Mouse (Mus musculus): ENCODE results near the gene Stap2. TPM values are rescaled to one million over a fixed set of nuclear protein-coding genes. Genes with fewer than 3 reads are reported as not detected.

The Stap2 gene
- polyA plus RNA-seq, 1 experiment from 2014 or later, result 22.0 TPM

- no peaks in the 10 kb centered on the region for H3K4me1 ChIP-seq (replicated peaks; ENCODE audit: insufficient read depth, low read length)
- DNase-seq (ENCODE audit: low spot score), result peak; percentile 86
- H3K27me3 ChIP-seq (ENCODE audit: insufficient read depth, low read length), result no peaks in the 10 kb centered on the region
- no peak overlapping the region for H3K4me3 ChIP-seq (replicated peaks; ENCODE audit: low read depth, low read length)
- WGBS, result 15% methylated on average over 13 of the region's 13 CpGs
- H3K9ac ChIP-seq (ENCODE audit: low read depth, low read length), result no peak overlapping the region
- no peaks in the 10 kb centered on the region for H3K9me3 ChIP-seq (replicated peaks; ENCODE audit: low read length)
- no peaks in the 10 kb centered on the region for H3K36me3 ChIP-seq (ENCODE audit: insufficient read depth, low read length)
- ATAC-seq (replicated peaks; ENCODE audit: low FRiP score, low read depth), result peak; percentile 73
- H3K4me2 ChIP-seq (ENCODE audit: low read length), result no peak overlapping the region
- TF ChIP-seq CTCF (IDR thresholded peaks at IDR 0.05; ENCODE audit: low read depth), result peak; percentile 92
- H3K27ac ChIP-seq, result no peak overlapping the region
Observed at GRCm38 (mm10) chr17:55976255-55976862, 29.0 kb downstream of the Stap2 start.

- Histone ChIP-seq H3K4me3 (replicated peaks; ENCODE audit: low read depth, low read length) (peak overlapping the region; percentile 47; the same call in 1 of the 2 replicates), H3K9me3 (replicated peaks; ENCODE audit: low read length) (no peaks in the 10 kb centered on the region), H3K36me3 (ENCODE audit: insufficient read depth, low read length) (peaks cover 13% of the 10 kb centered on the region; the same call in 1 of the 2 replicates), H3K27ac (no peak overlapping the region), H3K4me2 (ENCODE audit: low read length) (peak overlapping the region; percentile 89), H3K4me1 (replicated peaks; ENCODE audit: insufficient read depth, low read length) (peaks cover 12% of the 10 kb centered on the region), H3K9ac (ENCODE audit: low read depth, low read length) (peak overlapping the region; percentile 63; the same call in 1 of the 2 replicates), H3K27me3 (ENCODE audit: insufficient read depth, low read length) (no peaks in the 10 kb centered on the region)
- DNase-seq (ENCODE audit: low spot score) (no peak), ATAC-seq (replicated peaks; ENCODE audit: low FRiP score, low read depth) (no peak)
- WGBS, result 33% methylated on average over 22 of the region's 22 CpGs
- no peak for TF ChIP-seq CTCF (IDR thresholded peaks at IDR 0.05; ENCODE audit: low read depth)
Observed at GRCm38 (mm10) chr17:55971453-55971852, 33.9 kb downstream of the Stap2 start.

- DNase-seq (ENCODE audit: low spot score) (peak; percentile 47), ATAC-seq (replicated peaks; ENCODE audit: low FRiP score, low read depth) (peak; percentile 31)
- peak within 1 kb of the TSS; percentile 47 for H3K4me3 ChIP-seq (replicated peaks; ENCODE audit: low read depth, low read length)
- 8% methylated on average over 55 of the region's 55 CpGs for WGBS
- peaks cover 14% of the 10 kb centered on the region; the same call in 1 of the 2 replicates for H3K36me3 ChIP-seq (ENCODE audit: insufficient read depth, low read length)
- H3K9me3 ChIP-seq (replicated peaks; ENCODE audit: low read length), result no peaks in the 10 kb centered on the region
- no peaks in the 10 kb centered on the region for H3K27me3 ChIP-seq (ENCODE audit: insufficient read depth, low read length)
- no peak for TF ChIP-seq CTCF (IDR thresholded peaks at IDR 0.05; ENCODE audit: low read depth)
- H3K9ac ChIP-seq (ENCODE audit: low read depth, low read length), result peak within 1 kb of the TSS; percentile 63
- H3K4me2 ChIP-seq (ENCODE audit: low read length), result peak within 1 kb of the TSS; percentile 89
- H3K27ac ChIP-seq, result peak within 1 kb of the TSS; percentile 50
- peaks cover 12% of the 10 kb centered on the region for H3K4me1 ChIP-seq (replicated peaks; ENCODE audit: insufficient read depth, low read length)
Observed at GRCm38 (mm10) chr17:55969966-55970891, 35.2 kb downstream of the Stap2 start, which contains the start of gene Shd. Gene Shd (plus strand): TSS chr17:55970467.

- H3K4me2 ChIP-seq (ENCODE audit: low read length), result peak overlapping the region; percentile 89; the same call in 1 of the 2 replicates
Observed at GRCm38 (mm10) chr17:55969560-55969959, 35.8 kb downstream of the Stap2 start.

GRCm38 (mm10) chr17:55968210-55968609, 37.2 kb downstream of the Stap2 start:
- DNase-seq (ENCODE audit: low spot score) (no peak), ATAC-seq (replicated peaks; ENCODE audit: low FRiP score, low read depth) (no peak)
- H3K36me3 ChIP-seq (ENCODE audit: insufficient read depth, low read length), result peaks cover 22% of the 10 kb centered on the region; the same call in 1 of the 2 replicates
- no peak overlapping the region for H3K4me3 ChIP-seq (replicated peaks; ENCODE audit: low read depth, low read length)
- H3K9ac ChIP-seq (ENCODE audit: low read depth, low read length), result no peak overlapping the region
- H3K9me3 ChIP-seq (replicated peaks; ENCODE audit: low read length), result no peaks in the 10 kb centered on the region
- peak overlapping the region; percentile 47; the same call in 1 of the 2 replicates for H3K27ac ChIP-seq
- H3K4me2 ChIP-seq (ENCODE audit: low read length), result no peak overlapping the region
- H3K27me3 ChIP-seq (ENCODE audit: insufficient read depth, low read length), result no peaks in the 10 kb centered on the region
- TF ChIP-seq CTCF (IDR thresholded peaks at IDR 0.05; ENCODE audit: low read depth), result no peak
- 63% methylated on average over 7 of the region's 7 CpGs for WGBS
- peaks cover 12% of the 10 kb centered on the region for H3K4me1 ChIP-seq (replicated peaks; ENCODE audit: insufficient read depth, low read length)

More at GRCm38 (mm10) chr17:55969560-55969959, 35.8 kb downstream of the Stap2 start:
- Histone ChIP-seq H3K4me1 (replicated peaks; ENCODE audit: insufficient read depth, low read length) (peaks cover 12% of the 10 kb centered on the region), H3K36me3 (ENCODE audit: insufficient read depth, low read length) (peaks cover 17% of the 10 kb centered on the region; the same call in 1 of the 2 replicates), H3K9ac (ENCODE audit: low read depth, low read length) (no peak overlapping the region), H3K9me3 (replicated peaks; ENCODE audit: low read length) (no peaks in the 10 kb centered on the region), H3K4me3 (replicated peaks; ENCODE audit: low read depth, low read length) (no peak overlapping the region), H3K27me3 (ENCODE audit: insufficient read depth, low read length) (no peaks in the 10 kb centered on the region), H3K27ac (peak overlapping the region; percentile 50)
- no peak for TF ChIP-seq CTCF (IDR thresholded peaks at IDR 0.05; ENCODE audit: low read depth)
- ATAC-seq (replicated peaks; ENCODE audit: low FRiP score, low read depth) (no peak), DNase-seq (ENCODE audit: low spot score) (no peak)
- 48% methylated on average over 14 of the region's 14 CpGs for WGBS

GRCm38 (mm10) chr17:55967186-55967585, 38.2 kb downstream of the Stap2 start:
- Histone ChIP-seq H3K9me3 (replicated peaks; ENCODE audit: low read length) (no peaks in the 10 kb centered on the region), H3K27me3 (ENCODE audit: insufficient read depth, low read length) (no peaks in the 10 kb centered on the region), H3K4me1 (replicated peaks; ENCODE audit: insufficient read depth, low read length) (peaks cover 12% of the 10 kb centered on the region), H3K27ac (no peak overlapping the region), H3K4me2 (ENCODE audit: low read length) (no peak overlapping the region), H3K4me3 (replicated peaks; ENCODE audit: low read depth, low read length) (no peak overlapping the region), H3K9ac (ENCODE audit: low read depth, low read length) (no peak overlapping the region), H3K36me3 (ENCODE audit: insufficient read depth, low read length) (peaks cover 22% of the 10 kb centered on the region; the same call in 1 of the 2 replicates)
- ATAC-seq (replicated peaks; ENCODE audit: low FRiP score, low read depth) (no peak), DNase-seq (ENCODE audit: low spot score) (no peak)
- no peak for TF ChIP-seq CTCF (IDR thresholded peaks at IDR 0.05; ENCODE audit: low read depth)
- WGBS, result 92% methylated on average over 4 of the region's 4 CpGs

All from kidney, postnatal 0 days (tissue).